Mouse (Mus musculus): ENCODE data around the gene Nos1.

Gene Nos1

DNA sequence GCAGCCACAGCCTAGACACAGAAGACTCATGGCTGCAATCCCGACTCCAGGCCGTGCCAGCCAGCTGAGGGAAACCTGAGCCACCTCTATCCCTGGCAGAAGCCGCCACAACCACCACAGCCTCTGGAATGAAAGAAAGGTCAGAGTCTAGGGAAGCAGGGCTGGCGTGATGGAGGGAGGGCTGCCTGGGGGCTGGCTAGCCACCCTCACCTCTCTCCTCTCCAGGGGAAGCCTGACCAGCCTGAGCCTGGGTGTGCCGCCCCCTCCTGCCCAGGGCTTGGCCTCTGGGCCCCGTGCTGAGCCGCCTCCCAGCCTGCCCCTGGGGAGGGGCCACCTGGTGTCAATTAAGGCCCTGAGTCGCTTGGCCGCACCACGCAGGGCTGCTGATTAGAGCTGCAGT, at the start of gene Nos1:
Gene Nos1, plus strand, starts transcription at position 352 of the 400 bp plus-strand sequence.
- DNase-seq: peak; percentile 28

DNA sequence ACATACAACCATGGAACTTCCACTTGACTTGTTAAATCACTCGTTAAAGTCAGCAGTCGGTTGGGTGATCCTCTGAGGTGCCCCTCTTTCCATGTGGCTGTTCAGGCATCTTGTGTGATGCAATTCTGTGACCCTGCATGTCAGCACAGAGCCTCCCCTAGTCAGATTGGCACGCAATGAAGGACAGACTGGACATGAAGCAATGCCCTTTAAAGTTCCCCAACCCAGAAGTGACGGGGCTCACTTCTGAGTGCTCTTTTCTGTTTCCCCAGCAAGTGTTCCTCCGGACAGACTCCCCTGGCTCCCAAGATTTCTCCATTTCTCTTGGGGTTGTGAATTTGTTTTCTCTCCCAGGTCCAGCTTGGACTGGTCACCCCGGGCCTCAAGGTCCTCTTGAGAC, 49.5 kb upstream of the Nos1 start:
- no peak for DNase-seq

DNA sequence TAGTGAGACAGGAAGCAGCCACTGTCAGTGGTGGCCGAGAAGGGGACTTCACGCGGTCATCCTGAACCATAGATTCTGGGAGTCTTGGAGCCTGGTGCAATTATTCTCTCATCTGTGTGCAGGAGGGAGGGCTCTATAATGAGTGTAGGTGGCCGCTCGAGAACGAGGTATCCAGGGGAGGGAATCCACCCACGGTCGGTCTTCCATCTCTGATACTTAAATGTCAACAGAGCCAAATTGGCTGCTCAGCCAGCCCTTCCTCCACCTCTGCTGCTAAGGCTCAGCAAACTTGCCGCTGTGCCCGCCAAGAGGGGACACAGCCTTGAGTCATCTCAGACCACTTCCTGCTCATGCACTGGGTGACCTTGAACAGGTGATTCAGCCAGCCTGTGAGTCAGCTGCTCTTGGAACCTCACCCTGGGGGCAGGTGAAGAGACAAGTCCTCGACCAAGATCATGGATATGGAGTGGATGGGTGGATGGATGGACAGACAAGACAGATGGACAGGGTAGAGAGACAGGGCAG, 36.1 kb upstream of the Nos1 start:
- DNase-seq: no peak

DNA sequence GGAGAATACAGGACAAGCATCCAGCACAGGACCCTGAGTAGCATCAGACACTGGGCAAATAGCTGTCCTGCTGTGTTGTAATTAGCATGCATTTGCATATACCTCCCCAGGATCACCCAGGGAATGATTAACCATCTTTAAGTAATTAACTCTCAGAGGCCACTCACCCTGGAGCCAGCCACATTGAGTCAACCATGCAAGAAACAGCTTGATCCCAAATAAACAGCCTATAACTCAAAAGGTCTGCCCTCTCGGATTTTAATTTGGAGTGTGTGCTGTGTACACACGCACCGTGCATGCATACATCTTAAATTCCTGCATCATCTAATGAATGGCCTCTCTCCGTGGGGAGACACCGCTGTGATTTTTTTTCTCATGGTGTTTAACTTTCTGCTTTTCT, 31.5 kb upstream of the Nos1 start:
- peak; percentile 61 for DNase-seq

DNA sequence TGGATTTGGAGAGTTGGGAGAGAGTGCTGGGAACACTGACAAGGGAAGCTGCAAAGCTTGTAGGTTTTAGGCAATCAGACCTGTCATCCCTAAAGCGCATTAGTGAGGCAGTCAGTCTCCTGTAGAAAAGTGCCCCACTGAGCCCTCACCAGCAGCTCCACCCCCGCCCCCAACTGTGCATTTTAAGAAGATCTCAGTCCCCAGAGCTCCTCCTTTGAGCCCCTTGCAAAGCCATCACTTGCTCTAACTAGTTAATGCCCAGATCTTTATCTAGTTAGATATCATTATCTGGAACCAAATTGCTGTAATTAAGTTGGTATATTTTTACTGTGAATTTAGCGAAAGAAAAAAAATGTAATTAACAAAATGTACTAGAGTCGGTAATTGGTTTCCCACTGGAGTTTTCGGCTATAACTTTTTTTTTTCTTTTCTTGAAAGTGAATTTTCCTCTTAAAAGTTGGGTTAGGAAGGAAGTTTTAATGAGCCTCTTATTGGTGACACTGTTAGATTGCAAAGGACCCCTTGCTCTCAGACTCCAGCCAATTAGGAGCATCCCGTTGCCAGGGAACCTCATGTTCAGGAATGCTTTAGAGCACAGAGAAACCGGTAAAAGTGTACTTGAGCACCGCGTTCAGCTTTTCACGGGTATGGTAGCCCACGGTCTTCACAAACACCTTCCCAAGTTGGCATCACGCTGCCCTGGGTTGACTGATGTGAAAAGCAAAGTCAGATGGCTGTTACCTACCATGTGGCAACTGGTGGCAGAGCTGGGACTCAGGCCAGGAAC, 22.9 kb upstream of the Nos1 start:
- DNase-seq: no peak

DNA sequence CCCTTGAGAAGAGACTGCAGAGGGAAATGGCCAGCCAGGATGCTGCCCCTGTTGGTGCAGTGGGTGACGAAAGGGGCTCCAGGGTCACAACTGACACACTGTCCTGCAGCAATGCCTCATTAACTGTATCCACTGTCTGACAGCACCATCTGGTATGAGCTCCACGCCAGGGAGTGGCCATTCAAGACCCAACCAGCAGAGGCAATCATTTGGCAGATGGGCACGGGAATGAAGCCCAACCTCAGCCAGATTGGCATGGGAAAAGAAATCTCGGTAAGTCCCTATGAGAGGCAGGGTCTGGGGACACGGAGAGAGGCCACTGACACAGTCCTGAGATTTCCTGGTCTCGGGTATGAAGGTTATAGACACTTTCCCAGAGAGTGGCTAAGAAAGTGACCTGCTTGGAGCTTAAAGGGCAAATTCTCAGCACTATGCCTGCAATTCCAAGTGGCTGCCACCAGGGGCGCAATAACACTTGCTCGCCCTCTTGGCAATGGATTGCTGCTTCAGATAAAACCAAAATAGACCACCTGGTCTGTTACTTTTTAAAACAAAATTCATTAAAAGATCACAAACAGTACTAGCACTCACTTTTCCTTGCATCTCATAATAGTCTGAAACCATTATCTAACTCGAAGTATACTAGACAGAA, 19.5 kb upstream of the Nos1 start:
- no peak for DNase-seq

DNA sequence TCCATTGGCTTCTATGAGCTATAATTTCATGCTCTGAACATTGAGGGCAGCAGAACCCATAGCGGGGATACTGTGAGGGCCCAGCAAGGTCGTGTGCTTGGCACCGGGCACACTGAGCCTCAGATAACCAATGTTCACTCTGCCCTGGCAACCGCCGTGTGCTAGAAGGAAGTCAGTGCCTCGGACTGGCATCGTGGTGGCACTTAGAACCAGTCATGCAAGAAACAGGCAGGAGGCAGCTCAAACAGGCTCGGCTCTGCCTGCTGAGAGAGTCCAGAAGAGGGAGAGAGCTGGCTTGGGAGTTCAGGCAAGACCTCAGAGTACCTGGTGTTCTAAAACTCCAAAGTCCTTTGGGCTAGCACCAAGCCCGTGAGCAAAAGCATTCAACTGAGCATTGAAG, 16.3 kb upstream of the Nos1 start:
- DNase-seq: peak; percentile 78

DNA sequence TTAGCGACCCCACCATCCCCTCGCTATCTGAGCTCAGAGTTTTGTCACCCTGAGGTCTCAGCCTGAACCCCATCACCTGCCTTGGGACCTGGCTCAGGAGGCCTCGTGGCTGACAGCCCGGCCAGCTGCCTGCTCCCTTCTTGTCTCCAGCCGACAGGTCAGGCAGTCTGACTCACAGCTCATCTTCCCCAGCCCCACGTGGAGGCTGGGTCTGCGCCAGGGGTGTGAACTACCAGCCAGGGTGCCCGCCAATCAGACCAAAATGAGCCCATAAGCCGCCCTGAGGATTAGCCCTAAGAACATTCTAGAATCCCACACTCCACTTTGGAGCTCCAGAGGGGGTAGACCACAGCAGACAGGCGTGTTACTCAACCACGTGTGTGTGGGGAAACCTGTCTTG, 1.7 kb upstream of the Nos1 start:
- DNase-seq: no peak

DNA sequence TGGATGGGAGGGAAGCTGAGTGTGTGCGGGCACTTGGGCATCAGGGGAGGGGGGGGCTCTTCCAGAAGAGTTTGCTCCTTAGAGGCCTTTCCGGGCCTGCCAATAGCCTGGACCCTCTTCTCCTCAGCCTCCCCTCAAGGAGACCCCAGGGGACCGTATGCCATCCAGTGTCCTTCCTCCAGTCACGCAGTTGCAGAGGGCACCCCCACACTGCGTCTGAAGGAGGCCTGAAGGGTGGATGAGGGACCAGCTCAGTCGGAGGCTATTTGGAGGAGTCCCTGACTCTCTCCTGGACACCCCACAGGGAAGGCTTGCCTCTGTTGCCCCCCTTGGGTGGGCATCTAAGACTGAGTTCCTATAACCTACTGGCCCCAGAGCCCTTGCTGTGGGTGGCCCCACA, 346 bp downstream of the Nos1 start:
- DNase-seq: no peak

DNA sequence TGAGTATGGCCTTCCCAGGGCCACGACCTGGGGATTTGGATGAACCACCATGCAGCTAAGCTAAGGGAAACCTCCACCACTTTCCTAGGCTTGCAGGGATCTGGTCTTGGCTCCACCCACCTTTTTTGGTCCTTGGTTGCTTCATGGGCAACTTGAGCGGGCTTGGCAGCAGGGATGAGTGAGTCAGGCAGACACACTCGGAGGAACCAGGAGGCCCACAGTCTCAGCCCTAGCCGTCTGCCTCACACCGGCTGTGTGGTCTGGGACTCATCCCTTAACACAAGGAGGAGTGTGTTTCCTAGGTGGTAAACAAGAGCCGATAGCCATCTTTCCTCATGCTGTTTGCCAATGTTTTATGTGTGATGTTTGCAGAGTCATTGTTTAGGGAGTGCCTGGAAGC, 9.2 kb downstream of the Nos1 start:
- DNase-seq: no peak

DNA sequence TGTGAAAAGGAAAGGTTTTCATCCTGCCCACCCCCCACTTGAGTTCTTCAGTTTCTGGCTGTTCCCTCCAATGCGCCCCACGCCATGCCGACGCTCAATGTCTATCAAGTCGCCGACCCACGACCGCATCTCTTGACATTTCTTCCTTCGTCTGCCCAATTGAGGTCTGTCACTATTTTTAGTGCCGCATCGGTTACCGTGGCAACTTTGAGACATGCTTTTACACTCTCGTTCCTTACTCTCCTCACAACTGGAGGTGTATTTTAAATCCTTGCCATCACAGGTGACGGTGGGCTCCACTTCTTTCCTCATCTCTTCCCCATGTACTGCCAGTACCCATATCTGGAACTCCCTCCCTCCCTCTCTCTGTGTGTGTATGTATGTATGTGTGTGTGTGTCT, 11.0 kb downstream of the Nos1 start:
- no peak for DNase-seq

DNA sequence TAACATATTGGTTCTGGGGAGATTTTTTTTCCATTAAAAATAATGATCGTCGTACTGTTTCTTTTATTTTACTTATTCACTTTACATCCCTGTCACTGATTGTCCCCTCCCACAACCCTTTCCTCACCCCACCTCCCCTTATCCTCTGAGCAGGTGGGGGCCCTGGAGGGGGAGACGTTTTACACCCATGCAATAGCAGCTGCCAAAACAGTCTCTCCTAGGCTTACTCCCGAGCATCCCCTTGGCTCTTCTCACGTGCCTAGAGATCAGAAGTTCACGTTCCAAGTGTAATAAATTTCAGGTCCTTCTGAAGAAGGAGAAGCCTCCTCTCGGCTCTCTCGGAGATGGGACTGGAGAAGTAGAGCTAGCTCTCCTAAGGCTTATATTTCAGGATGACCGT, 20.0 kb downstream of the Nos1 start:
- DNase-seq: no peak

DNA sequence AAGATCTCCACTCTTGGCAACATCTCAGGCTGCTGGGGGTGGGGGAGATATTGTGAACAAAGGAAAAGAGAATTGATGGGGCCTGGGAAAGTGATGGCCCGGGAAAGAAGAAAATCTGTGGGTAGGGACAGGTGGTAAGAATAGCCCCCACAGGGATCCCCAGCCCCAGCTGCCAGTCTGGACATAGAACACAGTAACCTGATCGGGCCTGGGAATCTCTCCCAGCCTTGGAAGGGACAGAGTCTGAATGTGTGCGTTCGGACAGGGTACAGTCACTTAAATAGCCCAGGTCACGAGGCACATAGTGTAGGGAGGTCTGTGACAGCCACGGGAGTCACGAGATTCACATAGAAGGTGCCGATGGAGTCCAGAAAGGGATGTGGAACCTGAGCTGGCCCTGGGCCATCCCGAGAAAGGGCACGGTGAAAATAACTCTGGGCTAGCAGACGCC, 21.3 kb downstream of the Nos1 start:
- DNase-seq: no peak

DNA sequence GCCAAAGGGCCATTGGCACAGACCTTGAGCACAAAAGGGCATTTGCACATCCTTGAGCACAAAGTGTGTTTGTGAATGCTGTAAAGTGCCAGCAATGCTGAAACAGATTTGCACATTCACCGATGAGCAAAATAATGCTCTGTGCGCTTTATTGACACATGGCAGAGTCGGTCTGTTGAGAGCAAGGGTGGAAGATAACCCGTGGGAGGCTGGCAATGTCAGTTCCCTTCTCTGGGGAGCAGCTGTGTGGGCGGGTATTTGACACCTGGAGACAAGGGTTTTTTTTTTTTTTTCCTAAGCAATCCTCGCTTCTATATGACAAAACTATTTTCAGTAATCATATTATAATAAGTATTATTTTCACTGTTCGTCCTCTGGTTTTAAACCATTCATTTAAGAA, 22.7 kb downstream of the Nos1 start:
- no peak for DNase-seq

DNA sequence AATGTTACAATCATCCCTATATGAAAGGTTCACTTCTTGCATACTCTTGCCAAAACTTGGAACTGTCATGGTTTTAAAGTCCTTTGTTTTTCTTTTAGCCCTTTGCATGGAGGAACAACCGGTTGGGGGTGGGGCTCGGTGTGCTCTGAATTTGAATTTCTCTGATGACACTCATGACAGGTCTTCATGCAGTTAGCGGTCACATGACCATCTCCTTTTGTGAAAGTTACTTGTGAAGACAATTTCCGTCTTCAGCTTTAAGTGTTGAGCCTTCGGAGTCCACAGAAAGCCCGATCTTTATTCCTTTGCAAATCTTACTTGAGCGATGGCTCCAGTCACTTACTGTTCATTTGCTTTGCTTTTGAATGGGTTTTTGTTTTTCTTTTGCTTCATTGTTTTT, 30.1 kb downstream of the Nos1 start:
- no peak for DNase-seq

DNA sequence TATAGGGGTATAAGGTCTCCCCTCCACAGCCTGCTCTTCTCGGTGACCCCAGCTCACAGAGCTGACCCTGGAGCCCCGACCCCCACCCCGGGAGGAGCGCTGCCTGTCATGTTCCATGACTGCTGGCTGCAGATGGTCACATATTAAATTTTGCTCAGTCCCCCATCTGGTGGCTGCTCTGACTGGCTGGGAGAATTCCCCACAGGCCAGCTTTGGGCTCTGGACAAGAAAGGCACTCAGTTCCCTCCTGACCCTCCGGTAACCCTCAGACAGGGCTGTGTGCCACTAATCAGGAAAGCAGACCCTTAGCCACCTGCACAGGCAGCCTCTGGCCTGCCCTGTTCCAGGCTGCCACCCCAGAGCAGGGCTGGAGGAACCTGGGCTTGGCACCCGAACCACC, 38.0 kb downstream of the Nos1 start:
- no peak for DNase-seq

DNA sequence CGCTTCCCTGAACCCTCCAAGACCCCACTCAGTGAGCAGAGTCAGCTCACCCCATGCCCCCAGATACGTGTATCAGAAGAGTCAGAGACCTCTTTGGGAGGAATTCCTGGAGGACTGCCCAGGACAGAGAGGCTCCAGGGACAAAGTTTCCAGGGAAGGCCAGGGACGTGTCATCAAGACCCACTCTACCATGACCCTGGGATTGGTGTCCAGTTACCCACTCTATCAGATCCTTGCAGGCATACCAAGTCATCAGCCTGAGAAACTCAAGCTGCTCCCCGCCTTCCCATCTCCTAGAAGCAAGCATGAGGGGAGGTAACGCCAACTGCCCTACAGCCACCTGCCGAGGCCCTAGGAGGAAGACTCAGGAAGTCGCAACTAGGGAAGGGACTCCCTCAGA, 39.6 kb downstream of the Nos1 start:
- no peak for DNase-seq

DNA sequence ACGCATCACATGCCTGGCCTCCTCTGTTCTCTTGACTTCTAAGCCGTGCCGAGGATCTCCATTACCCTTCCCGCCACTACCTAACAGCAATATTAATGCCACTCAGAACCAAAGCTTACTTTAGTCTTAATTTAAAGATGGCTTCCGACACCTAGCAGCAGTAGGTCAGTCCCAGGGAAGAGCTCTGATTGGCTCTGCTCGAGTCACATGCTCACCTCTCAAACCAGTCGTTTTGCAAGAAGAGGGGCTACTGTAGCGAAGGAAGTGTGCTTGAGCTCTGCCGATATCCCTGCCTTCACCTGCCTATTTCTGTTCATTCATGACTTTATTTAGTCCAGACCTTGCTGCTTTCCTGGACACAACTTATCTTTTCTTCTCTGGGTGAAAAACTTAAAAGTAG, 43.0 kb downstream of the Nos1 start:
- no peak for DNase-seq

DNA sequence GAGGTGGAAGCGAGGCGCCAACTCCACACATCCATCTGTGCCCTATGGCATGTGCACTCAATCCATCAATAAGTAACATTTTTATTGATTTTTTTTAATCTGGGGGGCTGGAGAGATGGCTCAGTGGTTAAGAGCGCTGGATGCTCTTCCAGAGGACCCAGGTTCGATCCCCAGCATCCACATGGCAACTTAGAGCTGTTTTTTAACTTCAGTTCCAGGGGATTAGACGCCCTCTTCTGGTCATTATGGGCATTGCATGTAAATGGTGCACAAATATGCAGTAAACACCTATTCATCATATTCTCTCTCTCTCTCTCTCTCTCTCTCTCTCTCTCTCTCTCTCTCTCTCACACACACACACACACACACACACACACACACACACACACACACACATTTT, 43.7 kb downstream of the Nos1 start:
- DNase-seq: no peak

DNA sequence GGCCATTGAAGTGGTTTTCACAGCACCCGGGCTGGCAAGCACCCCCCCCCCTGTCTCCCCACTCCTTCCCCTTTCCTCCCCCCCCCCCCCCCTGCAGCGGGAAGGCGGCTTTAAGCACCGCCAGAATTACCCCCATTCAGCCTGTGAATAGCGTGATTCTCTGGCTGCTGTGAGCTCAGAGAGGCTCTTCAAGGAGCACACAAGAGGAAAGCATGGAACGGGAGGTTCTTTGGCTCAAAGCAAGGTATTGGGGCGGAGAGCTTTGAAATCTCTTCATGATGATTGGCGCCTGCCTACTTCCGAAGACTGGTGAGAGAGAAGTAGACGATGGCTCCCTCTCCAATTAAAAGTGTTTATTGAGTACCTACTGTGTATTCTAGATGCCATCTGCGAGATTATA, 44.5 kb downstream of the Nos1 start:
- DNase-seq: no peak

DNA sequence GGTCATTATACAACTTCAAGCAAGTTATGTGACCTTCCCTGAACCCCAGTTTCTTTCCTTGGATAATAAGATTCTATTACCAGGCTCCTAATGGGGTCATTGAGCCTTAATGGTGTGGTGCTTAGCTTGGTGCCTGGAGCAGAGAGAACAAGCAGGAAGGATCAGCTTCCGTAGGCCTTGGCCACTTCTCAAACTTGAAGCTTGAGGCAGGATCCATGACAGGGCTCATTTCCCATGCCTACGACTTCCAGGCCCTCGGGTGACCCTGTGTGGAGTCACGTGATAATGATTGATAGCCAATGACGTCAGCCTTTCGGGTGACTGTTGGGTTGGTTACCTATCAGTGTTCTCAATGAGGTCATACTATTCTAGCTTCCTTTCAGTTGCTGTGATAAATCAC, 46.5 kb downstream of the Nos1 start:
- DNase-seq: no peak

DNA sequence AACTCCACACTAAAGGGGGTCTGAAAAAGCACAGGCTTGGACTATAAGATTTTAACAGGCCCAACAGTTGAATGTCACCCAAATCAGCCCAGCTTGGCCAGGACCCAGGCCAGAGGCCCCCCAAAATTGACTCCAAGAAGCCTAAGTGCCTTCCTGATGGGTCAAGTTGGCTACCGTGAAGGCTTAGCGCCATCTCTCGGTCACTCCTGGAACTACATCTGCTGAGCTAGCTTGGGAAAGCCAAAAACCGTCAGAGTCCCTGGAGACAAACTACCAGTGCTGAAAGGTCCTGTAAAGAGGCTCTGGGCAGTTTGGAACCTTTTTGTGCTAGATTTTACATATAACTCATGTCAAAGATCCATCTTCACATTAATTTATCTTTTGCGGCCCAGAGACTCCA, 56.1 kb downstream of the Nos1 start:
- DNase-seq: peak; percentile 78

DNA sequence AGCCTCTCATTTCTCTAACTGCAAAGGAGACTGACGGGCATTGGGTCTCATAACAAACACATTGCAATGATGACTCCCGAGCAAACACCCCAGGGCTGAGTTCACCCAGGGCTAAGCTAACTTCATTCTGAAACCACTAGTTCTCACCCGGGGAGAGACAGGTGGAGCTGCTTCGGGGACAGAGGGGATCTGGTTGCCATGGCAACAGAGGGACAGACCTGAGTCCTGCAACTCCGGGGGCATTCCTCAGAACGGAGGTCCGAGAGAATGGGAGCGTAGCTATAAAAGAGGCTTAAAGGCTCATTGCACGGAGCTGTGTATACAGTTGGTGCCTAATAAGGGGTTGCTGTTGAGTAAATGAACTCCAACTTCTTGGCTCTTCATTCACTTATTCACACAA, 56.9 kb downstream of the Nos1 start:
- DNase-seq: no peak

DNA sequence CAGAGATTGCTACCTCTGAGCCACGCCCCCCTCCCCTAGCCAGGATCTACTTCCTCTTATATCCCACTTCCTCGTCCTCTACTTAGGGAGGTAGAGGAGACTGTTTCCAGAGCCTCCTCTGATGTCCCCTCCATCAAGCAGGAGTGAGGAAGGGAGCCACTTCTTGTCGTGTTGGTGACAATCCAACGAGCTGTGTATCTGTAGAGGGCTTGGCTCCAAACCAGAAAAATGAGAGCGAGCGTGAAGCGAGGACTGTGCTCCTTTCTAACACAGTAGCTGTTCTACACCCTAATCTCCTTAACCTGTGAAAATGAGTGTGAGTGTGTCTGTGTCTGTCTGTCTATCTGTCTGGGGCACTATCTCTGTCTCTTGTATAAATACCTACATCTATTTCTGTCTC, 58.7 kb downstream of the Nos1 start:
- DNase-seq: no peak

DNA sequence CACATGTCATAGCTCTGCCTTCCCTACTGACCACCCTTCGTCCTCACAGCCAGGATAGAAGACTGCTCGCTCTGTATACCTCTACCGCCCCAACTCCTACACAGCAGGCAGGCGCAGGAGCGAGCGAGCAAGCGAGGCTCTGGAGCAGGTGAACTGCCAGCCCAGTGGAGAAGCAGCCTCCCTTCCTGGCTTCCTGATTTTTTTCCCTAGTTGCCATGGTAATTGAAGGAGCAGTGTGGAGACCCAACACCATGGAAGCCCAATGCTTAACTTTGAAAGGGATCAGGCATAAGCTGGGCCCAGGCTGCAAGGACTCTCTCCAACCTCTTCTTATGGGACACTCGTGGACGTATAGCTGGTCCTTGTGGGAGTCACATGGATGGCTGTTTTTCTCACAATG, 59.4 kb downstream of the Nos1 start:
- no peak for DNase-seq
